Mouse (Mus musculus) liver, embryonic 13.5 days (tissue): ENCODE data around the gene Thra. TPM values are rescaled to one million over a fixed set of nuclear protein-coding genes. Genes with fewer than 3 reads are reported as not detected.
A peak's percentile ranks its signal among the peaks of the same experiment; 100 is the strongest.

Experiments used
- ATAC-seq: fragments of 200-750 bp; cut with Nextera tagmentation; 2 replicates; pipeline ENCODE4 v1.8.0; 2017; ENCODE audit warnings: low read depth, mild to moderate bottlenecking, moderate number of reproducible peaks, moderate library complexity
- DNase-seq: peaks from one replicate; pipeline ENCODE4 v3.0.0; 2022
- H3K27ac ChIP-seq: fragments of 300-500 bp; sonication (generic); 2 replicates; pipeline ENCODE4 v1.5.1; 2015; ENCODE audit warnings: moderate library complexity, mild to moderate bottlenecking, inconsistent platforms
- H3K27me3 ChIP-seq: fragments of 300-500 bp; sonication (generic); 2 replicates; pipeline ENCODE4 v1.6.1; 2015; ENCODE audit warnings: mild to moderate bottlenecking, inconsistent platforms
- H3K36me3 ChIP-seq: fragments of 300-500 bp; sonication (generic); 2 replicates; pipeline ENCODE4 v1.6.1; 2015; ENCODE audit warnings: mild to moderate bottlenecking, inconsistent platforms
- H3K4me1 ChIP-seq: fragments of 300-500 bp; sonication (generic); replicated peaks from 2 replicates; pipeline ENCODE4 v1.6.1; 2015; ENCODE audit warnings: inconsistent platforms
- H3K4me2 ChIP-seq: fragments of 300-500 bp; sonication (generic); 2 replicates; pipeline ENCODE4 v1.6.1; 2015; ENCODE audit warnings: inconsistent platforms, mild to moderate bottlenecking, moderate library complexity
- H3K4me3 ChIP-seq: fragments of 300-500 bp; sonication (generic); replicated peaks from 2 replicates; pipeline ENCODE4 v1.5.1; 2015; ENCODE audit warnings: mild to moderate bottlenecking, inconsistent platforms
- H3K9ac ChIP-seq: fragments of 300-500 bp; sonication (generic); 2 replicates; pipeline ENCODE4 v1.6.1; 2015; ENCODE audit warnings: mild to moderate bottlenecking, inconsistent platforms
- H3K9me3 ChIP-seq: fragments of 300-500 bp; sonication (generic); replicated peaks from 2 replicates; pipeline ENCODE4 v1.6.1; 2016; ENCODE audit warnings: inconsistent platforms
- WGBS: fragments of 180-500 bp; shearing (Covaris S2); methylation state at CpG from one replicate; pipeline ENCODE4 v1.1.7; 2015; ENCODE audit not compliant: insufficient replicate concordance; 5-methylcytosine and 5-hydroxymethylcytosine counted together
- polyA plus RNA-seq: library from polyadenylated mRNA; unstranded; fragments of >200 nt; fragmentation: Nextera tagmentation; extraction: Ambion mirVana; gene quantifications from 2 replicates; pipeline ENCODE4 v1.2.1, GENCODE M21; 2015

Gene Thra
- polyA plus RNA-seq, 1 experiment from 2014 or later: 8.8 TPM

DNA sequence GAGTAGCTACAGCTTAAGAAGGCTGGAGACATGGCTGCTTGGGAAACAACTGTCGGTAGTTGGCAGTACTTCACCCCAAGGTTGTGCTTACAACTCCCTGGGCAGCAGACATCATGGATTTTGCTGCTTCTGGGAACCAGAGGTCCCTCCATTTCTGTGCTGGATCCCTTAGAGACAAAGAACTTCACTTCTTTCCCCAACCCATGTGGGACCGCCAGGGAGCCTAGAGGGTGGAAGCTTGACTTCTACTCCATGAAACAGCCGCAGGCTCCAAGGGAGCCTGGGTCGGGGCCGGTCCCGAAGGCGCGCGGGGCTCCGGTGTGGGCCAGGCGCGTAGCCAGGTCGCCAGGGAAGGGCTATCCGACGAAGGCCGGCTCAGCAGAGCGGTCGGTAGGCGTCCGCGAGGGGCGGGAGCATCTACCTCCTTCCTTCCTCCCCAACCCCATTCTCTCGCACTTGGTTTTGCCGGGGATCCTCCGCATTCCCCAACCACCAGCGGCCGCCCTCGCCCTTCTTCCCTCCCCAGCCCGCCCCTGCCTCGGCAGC lies 54.1 kb downstream of the Thra start:
- peak overlapping the region; percentile 97 for H3K27ac ChIP-seq
- no peaks in the 10 kb centered on the region for H3K9me3 ChIP-seq
- H3K27me3 ChIP-seq: no peaks in the 10 kb centered on the region
- ATAC-seq (peak; percentile 70), DNase-seq (peak; percentile 71)
- H3K9ac ChIP-seq: peak overlapping the region; percentile 99
- H3K4me1 ChIP-seq: peaks cover 79% of the 10 kb centered on the region
- peak overlapping the region; percentile 99 for H3K4me2 ChIP-seq
- H3K4me3 ChIP-seq: peak overlapping the region; percentile 99
- under 1% methylated on average over 28 of the region's 30 CpGs for WGBS
- H3K36me3 ChIP-seq: peaks cover 12% of the 10 kb centered on the region

DNA sequence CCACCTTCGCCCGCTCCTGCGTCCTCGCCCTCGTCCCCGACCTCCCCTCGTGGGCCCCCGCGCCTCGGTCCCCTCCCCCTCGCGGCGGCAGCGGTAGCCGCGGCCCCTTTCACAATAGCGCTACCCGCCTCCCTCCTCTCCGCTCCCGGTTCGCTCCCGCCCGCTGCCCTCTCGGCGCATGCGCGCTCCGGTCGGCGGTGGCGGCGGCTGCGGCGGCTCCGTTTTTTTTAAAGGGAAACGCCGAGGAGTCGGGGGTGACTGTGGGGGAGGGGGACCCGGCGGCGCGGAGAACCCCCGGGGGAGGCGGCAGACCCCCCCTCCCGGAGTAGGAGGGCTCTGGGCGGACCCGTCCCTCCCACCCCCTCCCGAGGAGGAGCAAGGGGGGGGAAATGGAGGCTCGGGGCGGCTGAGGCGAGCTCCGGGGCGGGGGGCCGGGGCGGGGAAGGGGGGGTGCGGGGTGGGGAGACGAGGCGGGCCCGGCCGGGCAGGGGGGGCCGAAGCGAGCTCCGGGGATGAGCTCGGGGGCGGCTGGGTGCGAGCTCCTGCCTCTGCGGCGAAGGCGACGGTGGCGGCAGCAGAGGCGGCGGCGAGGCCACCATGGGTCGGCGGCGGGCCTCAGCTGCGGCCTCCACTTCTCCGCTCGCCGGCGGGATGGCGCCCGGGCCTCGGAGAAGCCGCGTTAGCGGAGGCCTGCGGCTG lies 54.7 kb downstream of the Thra start, which contains the start of gene Msl1:
Msl1 (plus strand) TSS at position 502 of the 699 bp plus-strand sequence.
- no peaks in the 10 kb centered on the region for H3K27me3 ChIP-seq
- peak within 1 kb of the TSS; percentile 99 for H3K4me3 ChIP-seq
- peak within 1 kb of the TSS; percentile 97 for H3K27ac ChIP-seq
- WGBS: under 1% methylated on average over 55 of the region's 89 CpGs
- H3K9me3 ChIP-seq: no peaks in the 10 kb centered on the region
- peak within 1 kb of the TSS; percentile 99 for H3K4me2 ChIP-seq
- peak; percentile 72 for ATAC-seq
- H3K4me1 ChIP-seq: peaks cover 73% of the 10 kb centered on the region
- peak; percentile 79 for DNase-seq
- H3K9ac ChIP-seq: peak within 1 kb of the TSS; percentile 99
- peaks cover 19% of the 10 kb centered on the region for H3K36me3 ChIP-seq

DNA sequence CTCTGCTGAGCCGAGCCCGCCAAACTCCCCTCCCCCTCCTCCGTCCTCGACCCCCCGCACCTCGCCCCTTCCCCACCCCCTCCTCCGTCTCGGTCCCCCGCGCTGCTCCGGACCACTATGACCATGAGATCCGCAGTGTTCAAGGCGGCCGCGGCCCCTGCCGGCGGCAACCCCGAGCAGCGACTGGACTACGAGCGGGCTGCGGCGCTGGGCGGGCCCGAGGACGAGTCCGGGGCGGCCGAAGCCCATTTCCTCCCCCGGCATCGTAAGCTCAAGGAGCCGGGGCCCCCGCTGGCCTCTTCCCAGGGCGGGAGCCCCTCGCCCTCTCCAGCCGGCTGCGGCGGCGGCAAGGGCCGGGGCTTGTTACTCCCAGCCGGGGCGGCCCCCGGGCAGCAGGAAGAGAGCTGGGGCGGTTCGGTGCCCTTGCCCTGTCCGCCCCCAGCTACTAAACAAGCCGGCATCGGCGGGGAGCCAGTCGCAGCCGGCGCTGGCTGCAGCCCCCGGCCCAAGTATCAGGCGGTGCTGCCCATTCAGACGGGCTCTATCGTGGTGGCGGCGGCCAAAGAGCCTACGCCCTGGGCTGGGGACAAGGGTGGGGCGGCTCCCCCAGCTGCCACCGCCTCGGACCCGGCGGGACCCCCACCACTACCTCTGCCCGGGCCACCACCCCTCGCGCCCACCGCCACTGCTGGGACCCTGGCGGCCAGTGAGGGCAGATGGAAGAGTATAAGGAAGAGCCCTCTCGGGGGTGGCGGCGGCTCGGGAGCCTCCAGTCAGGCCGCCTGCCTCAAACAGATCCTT lies 55.5 kb downstream of the Thra start:
- WGBS: under 1% methylated on average over 67 of the region's 74 CpGs
- Histone ChIP-seq H3K9me3 (no peaks in the 10 kb centered on the region), H3K9ac (peak overlapping the region; percentile 99), H3K27me3 (no peaks in the 10 kb centered on the region), H3K4me3 (peak overlapping the region; percentile 99), H3K4me1 (peaks cover 65% of the 10 kb centered on the region), H3K4me2 (peak overlapping the region; percentile 99), H3K27ac (peak overlapping the region; percentile 97), H3K36me3 (peaks cover 26% of the 10 kb centered on the region)
- DNase-seq: peak; percentile 40
- ATAC-seq: peak; percentile 64

DNA sequence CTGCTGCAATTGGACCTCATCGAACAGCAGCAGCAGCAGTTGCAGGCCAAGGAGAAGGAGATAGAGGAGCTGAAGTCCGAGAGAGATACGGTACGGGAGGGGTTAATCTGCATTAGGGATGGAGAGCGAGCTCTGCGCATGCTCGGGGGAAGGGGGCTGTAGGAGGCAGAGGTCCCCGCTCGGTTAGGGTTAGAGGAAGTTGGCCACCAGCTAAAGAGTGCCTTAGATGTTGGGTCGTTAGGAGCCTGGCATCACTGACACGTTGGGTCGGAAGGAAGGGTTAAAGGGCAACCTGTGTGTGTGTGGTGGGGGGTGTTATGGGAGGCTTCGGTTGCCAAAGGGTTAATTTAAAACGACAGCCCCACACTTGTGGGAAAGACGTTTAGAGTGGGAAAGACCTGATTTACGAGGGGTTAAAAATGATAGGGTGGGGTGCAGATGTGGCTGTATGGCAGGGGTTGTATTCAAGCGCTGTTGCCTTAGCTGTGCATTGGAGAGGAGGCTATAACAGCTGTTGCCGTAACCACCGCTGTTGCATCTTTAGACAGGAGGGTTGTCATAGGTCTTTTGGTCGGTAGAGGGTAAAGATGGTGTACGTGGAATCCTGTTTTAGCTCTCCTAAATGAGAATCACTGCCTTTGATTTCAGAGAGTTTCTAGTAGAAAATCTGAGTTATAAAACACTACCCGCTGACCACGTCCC lies 56.2 kb downstream of the Thra start:
- ATAC-seq (peak; percentile 7; the same call in 1 of the 2 replicates), DNase-seq (peak; percentile 46)
- Histone ChIP-seq H3K4me2 (peak overlapping the region; percentile 99), H3K27ac (peak overlapping the region; percentile 97), H3K4me1 (peaks cover 58% of the 10 kb centered on the region), H3K9me3 (no peaks in the 10 kb centered on the region), H3K36me3 (peaks cover 34% of the 10 kb centered on the region), H3K9ac (peak overlapping the region; percentile 99), H3K27me3 (no peaks in the 10 kb centered on the region), H3K4me3 (peak overlapping the region; percentile 99)
- 4% methylated on average over 23 of the region's 23 CpGs for WGBS

DNA sequence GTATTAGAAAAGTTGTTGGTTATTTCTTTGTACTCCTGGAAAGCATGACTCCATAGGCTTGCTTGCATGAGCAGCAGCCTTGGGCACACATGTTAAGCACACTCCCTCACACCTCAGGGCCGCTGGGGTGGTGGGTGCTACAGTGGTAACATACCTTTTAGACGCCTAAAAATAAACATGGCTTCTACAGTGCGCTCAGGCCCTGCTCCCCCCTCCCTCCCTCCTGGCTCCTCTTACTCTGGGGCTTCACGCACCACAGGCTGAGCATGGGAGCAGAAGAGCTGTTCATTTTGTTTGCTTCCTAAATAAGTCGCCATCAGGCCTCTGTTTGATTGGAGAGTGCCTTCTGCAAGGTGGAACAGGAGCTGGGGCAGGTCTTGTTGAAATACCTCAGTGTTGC lies 56.9 kb downstream of the Thra start:
- Histone ChIP-seq H3K9me3 (no peaks in the 10 kb centered on the region), H3K4me1 (peaks cover 52% of the 10 kb centered on the region), H3K27ac (peak overlapping the region; percentile 97), H3K27me3 (no peaks in the 10 kb centered on the region), H3K36me3 (peaks cover 40% of the 10 kb centered on the region), H3K4me3 (peak overlapping the region; percentile 99), H3K4me2 (peak overlapping the region; percentile 99), H3K9ac (peak overlapping the region; percentile 99)
- ATAC-seq: no peak
- WGBS: 12% methylated on average over 5 of the region's 5 CpGs
- no peak for DNase-seq

DNA sequence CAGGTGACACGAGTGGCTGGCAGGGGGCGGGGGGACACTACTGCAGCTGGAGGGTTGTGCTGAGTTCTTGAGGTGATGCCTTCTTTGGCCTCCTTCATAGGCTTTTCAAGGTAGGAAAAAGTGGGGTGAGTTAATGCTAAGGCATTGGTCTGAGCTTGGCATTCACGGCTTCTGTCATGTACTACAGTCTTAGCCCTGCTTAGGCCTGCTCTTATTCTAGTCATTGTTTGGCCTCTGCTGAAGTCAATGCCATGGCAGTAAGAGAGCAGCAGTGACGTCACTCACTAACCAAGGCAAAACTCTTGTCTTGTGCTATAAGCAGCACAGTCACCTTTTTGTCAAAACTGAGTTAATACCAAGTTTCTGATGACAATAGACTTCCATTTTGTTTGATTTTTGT lies 57.5 kb downstream of the Thra start:
- 66% methylated on average over 4 of the region's 4 CpGs for WGBS
- H3K9ac ChIP-seq: peak overlapping the region; percentile 99
- no peak for DNase-seq

DNA sequence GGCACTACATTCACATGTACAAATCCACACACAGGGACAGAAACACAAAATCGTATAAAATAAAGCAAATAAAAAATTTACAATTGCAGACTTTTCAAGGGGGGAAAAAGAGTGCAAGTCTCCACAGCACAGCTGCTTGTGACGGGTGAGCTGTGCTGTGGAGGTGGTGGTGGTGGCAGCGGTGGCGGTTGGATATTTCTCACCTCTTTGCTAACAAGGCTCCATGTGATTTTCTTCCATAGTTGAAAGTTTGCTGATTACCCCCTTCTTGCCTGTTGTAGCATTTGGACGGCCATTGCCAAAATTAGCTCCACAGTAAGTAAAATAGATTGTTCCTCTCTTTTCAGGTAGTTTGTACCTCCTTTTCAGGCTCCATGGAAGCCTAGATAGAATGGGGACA lies 64.2 kb downstream of the Thra start, which contains the start of gene Casc3:
Casc3 (plus strand) TSS at position 301 of the 400 bp plus-strand sequence.
- Histone ChIP-seq H3K4me1 (peaks cover 18% of the 10 kb centered on the region), H3K27ac (no peak within 1 kb of the TSS; the same call in 1 of the 2 replicates), H3K9me3 (no peaks in the 10 kb centered on the region), H3K27me3 (no peaks in the 10 kb centered on the region), H3K4me2 (no peak within 1 kb of the TSS), H3K9ac (no peak within 1 kb of the TSS), H3K4me3 (no peak within 1 kb of the TSS), H3K36me3 (peaks cover 84% of the 10 kb centered on the region)
- DNase-seq (no peak), ATAC-seq (no peak)
- WGBS: 92% methylated on average over 5 of the region's 5 CpGs

More for the DNA sequence above, 57.5 kb downstream of the Thra start:
- H3K36me3 ChIP-seq: peaks cover 46% of the 10 kb centered on the region
- ATAC-seq: no peak
- H3K4me2 ChIP-seq: peak overlapping the region; percentile 99
- H3K9me3 ChIP-seq: no peaks in the 10 kb centered on the region
- H3K4me1 ChIP-seq: peaks cover 47% of the 10 kb centered on the region
- H3K27ac ChIP-seq: peak overlapping the region; percentile 97; the same call in 1 of the 2 replicates
- peak overlapping the region; percentile 99 for H3K4me3 ChIP-seq
- H3K27me3 ChIP-seq: no peaks in the 10 kb centered on the region

DNA sequence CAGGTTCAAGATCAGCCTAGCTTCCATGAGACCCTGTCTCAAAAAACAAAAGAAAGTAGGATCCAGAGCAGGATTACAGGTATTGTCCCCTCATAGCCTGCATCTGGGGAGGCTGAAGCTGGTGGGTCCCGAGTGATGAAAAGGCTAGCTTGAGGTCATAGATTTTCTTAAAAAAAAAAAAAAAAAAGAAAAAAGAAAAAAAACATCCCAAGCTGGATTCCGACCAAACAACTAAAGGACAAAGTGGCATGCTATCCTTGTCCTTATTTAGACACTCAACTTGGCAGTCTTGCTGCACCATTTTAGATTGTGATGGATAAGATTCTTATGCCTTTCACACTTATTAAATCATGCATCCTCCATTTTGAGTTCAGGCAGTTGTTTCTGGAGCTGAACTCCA lies 68.0 kb downstream of the Thra start:
- Histone ChIP-seq H3K9ac (0 out of 2 replicates have a peak overlapping the region, but pooled peaks have one; percentile 77), H3K27me3 (no peaks in the 10 kb centered on the region), H3K4me1 (peaks cover 43% of the 10 kb centered on the region), H3K4me3 (peak overlapping the region; percentile 95; the same call in 1 of the 2 replicates), H3K36me3 (peaks cover 70% of the 10 kb centered on the region), H3K27ac (peak overlapping the region; percentile 79), H3K4me2 (peak overlapping the region; percentile 77), H3K9me3 (no peaks in the 10 kb centered on the region)
- DNase-seq: no peak
- ATAC-seq: no peak
- 74% methylated on average over 2 of the region's 2 CpGs for WGBS

DNA sequence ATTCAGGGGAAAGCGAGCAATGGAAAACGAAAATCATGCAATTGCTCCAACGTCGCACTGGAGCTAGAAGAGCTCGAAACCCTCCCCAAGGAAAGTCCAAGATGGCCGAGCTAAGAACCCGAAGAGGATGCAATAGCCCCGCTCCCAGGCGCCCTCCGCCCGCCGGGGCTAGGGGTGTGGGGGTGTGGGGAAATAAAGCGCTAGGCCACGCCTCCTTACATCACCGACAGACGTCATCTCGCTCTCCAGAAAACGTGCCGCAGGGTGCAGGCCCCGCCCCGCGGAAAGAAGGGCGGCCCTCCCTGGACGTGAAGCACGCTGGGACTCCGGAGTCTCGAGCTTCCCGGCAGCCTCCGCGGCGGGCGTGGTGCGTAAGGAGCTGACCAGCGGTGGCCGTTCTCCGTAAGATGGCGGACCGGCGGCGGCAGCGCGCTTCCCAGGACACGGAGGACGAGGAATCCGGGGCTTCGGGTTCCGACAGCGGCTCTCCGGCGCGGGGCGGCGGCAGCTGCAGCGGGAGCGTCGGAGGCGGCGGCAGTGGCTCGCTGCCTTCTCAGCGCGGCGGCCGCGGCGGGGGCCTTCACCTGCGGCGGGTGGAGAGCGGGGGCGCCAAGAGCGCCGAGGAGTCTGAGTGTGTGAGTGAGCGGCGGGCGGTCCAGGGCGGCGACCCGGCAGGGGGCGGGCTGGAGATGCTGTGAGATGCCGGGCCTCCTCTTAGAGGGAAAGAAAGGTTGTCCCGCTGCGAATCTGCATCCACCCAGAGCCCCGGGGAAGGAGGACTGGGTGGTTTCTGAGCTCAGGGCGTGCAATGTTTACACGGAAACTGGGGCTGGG lies 69.2 kb downstream of the Thra start:
- under 1% methylated on average over 83 of the region's 84 CpGs for WGBS
- Histone ChIP-seq H3K9me3 (no peaks in the 10 kb centered on the region), H3K4me3 (peak overlapping the region; percentile 95), H3K4me2 (peak overlapping the region; percentile 83), H3K27me3 (no peaks in the 10 kb centered on the region), H3K27ac (peak overlapping the region; percentile 97), H3K4me1 (peaks cover 50% of the 10 kb centered on the region), H3K9ac (peak overlapping the region; percentile 98), H3K36me3 (peaks cover 69% of the 10 kb centered on the region)
- ATAC-seq (peak; percentile 98), DNase-seq (peak; percentile 99)

DNA sequence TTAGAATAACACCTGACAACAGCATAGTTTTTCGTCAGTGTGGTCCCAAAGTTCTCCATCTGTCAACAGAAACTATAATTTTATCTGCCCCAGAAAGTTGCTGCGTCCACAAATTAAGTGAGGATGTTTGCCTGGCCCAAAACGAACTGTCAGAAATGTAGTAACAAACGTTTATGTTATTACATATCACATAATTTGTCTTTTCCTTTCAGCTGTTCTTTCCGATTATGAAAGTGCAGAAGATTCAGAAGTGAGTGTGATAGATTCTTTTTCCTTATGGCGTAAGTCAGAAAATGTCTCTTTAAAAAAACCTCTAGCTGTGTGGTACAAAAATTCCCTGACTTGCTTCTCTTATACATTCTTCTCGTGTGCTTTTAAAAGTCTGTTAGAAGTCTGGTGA lies 70.2 kb downstream of the Thra start:
- Histone ChIP-seq H3K9ac (peak overlapping the region; percentile 98), H3K4me3 (peak overlapping the region; percentile 95), H3K27ac (peak overlapping the region; percentile 97), H3K27me3 (no peaks in the 10 kb centered on the region), H3K4me1 (peaks cover 44% of the 10 kb centered on the region), H3K36me3 (peaks cover 69% of the 10 kb centered on the region), H3K9me3 (no peaks in the 10 kb centered on the region), H3K4me2 (peak overlapping the region; percentile 83)
- ATAC-seq: no peak
- no peak for DNase-seq
- 64% methylated on average over 7 of the region's 7 CpGs for WGBS
